Mouse (Mus musculus): ENCODE results near the gene Lrch3. TPM values are rescaled to one million over a fixed set of nuclear protein-coding genes. Genes with fewer than 3 reads are reported as not detected.
A peak's percentile ranks its signal among the peaks of the same experiment; 100 is the strongest.

Gene Lrch3
- polyA plus RNA-seq, 1 experiment from 2014 or later = 21.6 TPM

DNA sequence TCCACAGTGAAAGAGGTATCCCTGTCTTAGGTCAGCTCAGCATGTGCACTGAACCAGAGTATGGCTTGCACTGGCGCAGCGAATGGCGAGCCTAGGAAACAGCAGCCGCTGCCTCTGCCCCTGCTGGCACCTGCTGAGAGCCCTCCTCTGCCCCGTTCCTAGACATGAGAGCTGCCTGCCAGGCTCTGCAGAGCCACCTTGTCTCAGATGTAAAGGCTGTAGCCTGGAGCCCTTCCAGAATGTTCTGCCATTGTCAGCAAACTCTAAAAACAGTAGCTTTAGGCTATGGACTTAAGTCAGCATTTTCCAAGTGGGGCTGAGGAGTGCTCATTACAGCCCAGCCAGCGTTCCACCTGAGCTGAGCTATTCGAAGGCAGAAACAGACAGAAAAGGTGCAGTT, 93.5 kb downstream of the Lrch3 start:
- H3K9me3 ChIP-seq = no peaks in the 10 kb centered on the region
- ATAC-seq (ENCODE audit: borderline replicate concordance, extremely low read depth, low FRiP score, low TSS enrichment) = no peak
- WGBS = 79% methylated on average over 7 of the region's 7 CpGs
- H3K4me1 ChIP-seq = peaks cover 40% of the 10 kb centered on the region
- H3K9ac ChIP-seq = no peak overlapping the region
- H3K4me2 ChIP-seq = no peak overlapping the region
- no peaks in the 10 kb centered on the region for H3K27me3 ChIP-seq
- H3K4me3 ChIP-seq = no peak overlapping the region
- H3K36me3 ChIP-seq = peaks cover 33% of the 10 kb centered on the region
- peak overlapping the region; percentile 59; the same call in 1 of the 2 replicates for H3K27ac ChIP-seq

DNA sequence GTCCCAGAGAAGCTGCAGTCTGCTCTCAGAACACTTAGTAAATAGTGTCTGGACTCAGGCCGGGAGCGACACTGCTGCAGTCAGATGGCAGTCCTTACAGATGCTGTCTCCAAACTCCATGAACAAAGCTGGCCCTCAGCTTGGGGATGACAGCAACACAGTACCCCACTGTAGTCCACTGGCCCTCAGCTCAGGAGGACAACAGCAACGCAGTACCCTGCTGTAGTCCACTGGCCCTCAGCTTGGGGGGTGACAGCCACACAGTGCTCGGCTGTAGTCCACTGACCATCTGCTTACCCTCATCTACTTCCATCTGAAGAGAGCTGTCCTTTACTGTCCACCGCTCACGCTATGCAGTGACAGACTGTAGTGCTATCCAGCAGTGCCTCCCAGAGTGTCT, 96.3 kb downstream of the Lrch3 start:
- H3K9ac ChIP-seq = no peak overlapping the region
- ATAC-seq (ENCODE audit: borderline replicate concordance, extremely low read depth, low FRiP score, low TSS enrichment) = no peak
- H3K36me3 ChIP-seq = peaks cover 41% of the 10 kb centered on the region
- no peak overlapping the region for H3K4me2 ChIP-seq
- H3K27me3 ChIP-seq = no peaks in the 10 kb centered on the region
- no peak overlapping the region for H3K4me3 ChIP-seq
- 90% methylated on average over 6 of the region's 6 CpGs for WGBS
- no peaks in the 10 kb centered on the region for H3K9me3 ChIP-seq
- H3K27ac ChIP-seq = no peak overlapping the region
- H3K4me1 ChIP-seq = peaks cover 34% of the 10 kb centered on the region

DNA sequence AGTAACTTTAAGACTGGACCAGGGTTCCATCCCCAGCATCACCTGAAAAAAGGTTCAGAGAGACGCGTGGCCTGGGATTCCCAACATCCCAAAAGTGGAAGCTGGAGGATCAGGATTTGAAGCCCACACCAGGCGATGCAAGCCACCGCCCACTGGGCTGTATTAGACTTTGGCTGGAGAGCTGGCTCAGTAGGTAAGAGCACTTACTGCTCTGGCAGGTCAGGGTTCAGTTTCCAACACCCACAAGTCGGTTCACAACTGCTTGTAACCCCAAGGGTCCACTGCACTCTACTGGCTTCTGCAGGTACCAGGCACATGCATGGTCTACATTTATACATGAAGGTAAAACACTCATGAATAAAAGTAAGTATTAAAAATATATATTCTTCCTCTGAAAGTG, 99.9 kb downstream of the Lrch3 start:
- H3K9me3 ChIP-seq = no peaks in the 10 kb centered on the region
- no peak overlapping the region for H3K9ac ChIP-seq
- H3K36me3 ChIP-seq = peaks cover 33% of the 10 kb centered on the region
- no peak overlapping the region for H3K4me3 ChIP-seq
- no peak for ATAC-seq (ENCODE audit: borderline replicate concordance, extremely low read depth, low FRiP score, low TSS enrichment)
- H3K27ac ChIP-seq = no peak overlapping the region
- 90% methylated on average over 5 of the region's 5 CpGs for WGBS
- peaks cover 13% of the 10 kb centered on the region for H3K4me1 ChIP-seq
- no peak overlapping the region for H3K4me2 ChIP-seq
- H3K27me3 ChIP-seq = no peaks in the 10 kb centered on the region

DNA sequence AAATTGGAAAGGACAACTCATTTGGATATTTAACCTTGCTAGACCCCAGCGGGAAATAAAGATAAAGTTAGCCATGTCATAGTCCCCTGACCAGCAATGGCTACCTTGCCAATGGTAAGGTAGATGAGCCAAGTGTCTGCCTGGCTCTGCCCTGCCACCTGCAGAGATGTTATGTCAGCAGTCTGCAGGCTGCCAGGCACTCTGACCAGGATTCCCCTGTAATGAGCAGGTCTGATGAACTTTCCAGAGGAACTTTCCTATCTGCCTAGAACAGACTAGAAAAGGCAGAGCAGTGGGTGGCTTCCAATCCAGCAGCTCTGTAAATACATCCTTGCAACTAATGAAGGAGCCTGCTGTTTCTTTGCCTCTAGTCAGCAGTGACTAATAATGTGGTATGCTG, 101.0 kb downstream of the Lrch3 start:
- Histone ChIP-seq H3K4me1 (peaks cover 13% of the 10 kb centered on the region), H3K9ac (no peak overlapping the region), H3K4me3 (no peak overlapping the region), H3K27me3 (no peaks in the 10 kb centered on the region), H3K36me3 (peaks cover 21% of the 10 kb centered on the region), H3K4me2 (no peak overlapping the region), H3K27ac (peak overlapping the region; percentile 76), H3K9me3 (no peaks in the 10 kb centered on the region)
- peak; percentile 44; the same call in 1 of the 2 replicates for ATAC-seq (ENCODE audit: borderline replicate concordance, extremely low read depth, low FRiP score, low TSS enrichment)
- WGBS = 87% methylated on average over 1 of the region's 1 CpGs

DNA sequence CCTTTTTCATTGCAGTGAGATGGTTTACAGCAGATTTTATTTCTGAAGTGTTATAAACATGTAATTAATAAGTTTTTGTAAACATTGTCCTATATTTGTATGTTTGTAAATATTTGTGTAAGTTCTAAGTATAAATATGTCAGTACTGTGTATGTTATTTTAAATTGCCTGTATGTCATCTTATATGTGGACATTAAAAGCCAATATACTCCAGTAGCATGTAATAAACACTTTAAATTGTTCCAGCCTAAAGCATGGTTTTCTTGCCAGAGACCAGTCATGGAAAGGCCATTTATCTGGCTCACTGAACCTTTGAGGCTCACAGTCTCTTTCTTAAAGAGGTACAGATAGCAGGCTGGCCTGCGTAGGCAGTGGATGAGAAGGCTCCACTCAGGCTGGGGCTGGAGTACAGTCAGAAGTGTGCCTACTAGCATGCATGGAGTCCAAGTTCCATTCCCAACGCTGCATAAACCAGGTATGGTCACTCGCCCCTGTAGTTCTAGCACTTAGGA, 101.6 kb downstream of the Lrch3 start:
- Histone ChIP-seq H3K27ac (peak overlapping the region; percentile 27), H3K4me2 (no peak overlapping the region), H3K36me3 (peaks cover 16% of the 10 kb centered on the region), H3K27me3 (no peaks in the 10 kb centered on the region), H3K9me3 (no peaks in the 10 kb centered on the region), H3K4me3 (no peak overlapping the region), H3K9ac (no peak overlapping the region), H3K4me1 (peaks cover 13% of the 10 kb centered on the region)
- 80% methylated on average over 3 of the region's 3 CpGs for WGBS
- peak; percentile 74; the same call in 1 of the 2 replicates for ATAC-seq (ENCODE audit: borderline replicate concordance, extremely low read depth, low FRiP score, low TSS enrichment)

DNA sequence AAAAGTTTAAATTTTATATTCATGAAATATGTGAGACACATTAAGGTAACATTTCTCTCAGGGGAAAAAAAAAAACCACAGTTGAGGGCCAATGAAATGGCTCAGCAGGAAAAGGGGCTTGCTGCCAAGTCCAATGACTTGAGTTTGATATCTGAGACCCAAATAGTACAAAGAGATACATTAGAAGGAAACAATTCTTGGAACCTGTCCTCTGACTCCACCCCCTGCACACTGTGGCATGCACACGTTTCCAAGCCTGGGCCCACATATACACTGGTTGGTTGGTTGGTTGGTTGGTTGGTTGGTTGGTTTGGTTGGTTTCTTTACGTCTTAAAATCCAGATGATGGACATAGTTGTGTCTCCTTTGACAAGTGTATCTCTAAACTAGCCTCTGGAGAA, 102.1 kb downstream of the Lrch3 start:
- peaks cover 13% of the 10 kb centered on the region for H3K4me1 ChIP-seq
- H3K4me2 ChIP-seq = no peak overlapping the region
- ATAC-seq (ENCODE audit: borderline replicate concordance, extremely low read depth, low FRiP score, low TSS enrichment) = no peak
- H3K4me3 ChIP-seq = no peak overlapping the region
- 74% methylated on average over 2 of the region's 2 CpGs for WGBS
- H3K36me3 ChIP-seq = peaks cover 15% of the 10 kb centered on the region
- H3K9me3 ChIP-seq = no peaks in the 10 kb centered on the region
- no peak overlapping the region for H3K9ac ChIP-seq
- no peaks in the 10 kb centered on the region for H3K27me3 ChIP-seq
- H3K27ac ChIP-seq = no peak overlapping the region; the same call in 1 of the 2 replicates

DNA sequence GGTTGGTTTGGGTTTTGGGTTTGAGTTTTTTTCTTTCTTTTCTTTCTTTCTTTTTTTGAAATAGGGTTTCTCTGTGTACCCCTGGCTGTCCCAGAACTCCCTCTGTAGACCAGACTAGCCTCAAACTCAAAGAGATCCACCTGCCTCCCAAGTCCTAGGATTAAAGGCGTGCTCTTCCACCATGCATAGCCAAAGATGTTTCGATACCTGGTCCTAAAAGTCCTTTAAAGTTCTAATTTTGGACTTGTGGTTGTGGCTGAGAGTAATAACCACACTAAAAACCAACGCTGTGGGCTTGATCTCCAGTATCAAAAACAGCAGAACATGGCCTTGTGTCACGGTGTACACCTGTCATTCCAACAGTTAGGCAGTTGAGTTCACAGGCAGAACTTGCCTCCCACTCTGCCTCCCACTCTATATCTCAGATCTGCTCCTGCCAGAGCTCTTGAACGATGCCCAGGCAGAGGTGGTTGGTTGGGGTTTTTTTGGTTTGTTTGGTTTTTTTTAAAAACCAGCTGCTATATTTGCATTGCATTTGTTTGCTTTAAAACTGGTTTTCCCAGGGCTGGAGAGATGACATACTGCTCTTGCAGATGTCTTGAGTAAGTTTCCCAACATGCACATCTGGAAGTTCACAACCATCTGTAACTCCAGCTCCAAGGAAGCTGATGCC, 103.9 kb downstream of the Lrch3 start:
- WGBS = 67% methylated on average over 5 of the region's 5 CpGs
- H3K9ac ChIP-seq = no peak overlapping the region
- H3K27me3 ChIP-seq = no peaks in the 10 kb centered on the region
- H3K36me3 ChIP-seq = peaks cover 6% of the 10 kb centered on the region
- no peak overlapping the region for H3K27ac ChIP-seq
- no peak overlapping the region for H3K4me3 ChIP-seq
- H3K4me2 ChIP-seq = no peak overlapping the region
- no peaks in the 10 kb centered on the region for H3K9me3 ChIP-seq
- H3K4me1 ChIP-seq = peaks cover 16% of the 10 kb centered on the region
- no peak for ATAC-seq (ENCODE audit: borderline replicate concordance, extremely low read depth, low FRiP score, low TSS enrichment)

DNA sequence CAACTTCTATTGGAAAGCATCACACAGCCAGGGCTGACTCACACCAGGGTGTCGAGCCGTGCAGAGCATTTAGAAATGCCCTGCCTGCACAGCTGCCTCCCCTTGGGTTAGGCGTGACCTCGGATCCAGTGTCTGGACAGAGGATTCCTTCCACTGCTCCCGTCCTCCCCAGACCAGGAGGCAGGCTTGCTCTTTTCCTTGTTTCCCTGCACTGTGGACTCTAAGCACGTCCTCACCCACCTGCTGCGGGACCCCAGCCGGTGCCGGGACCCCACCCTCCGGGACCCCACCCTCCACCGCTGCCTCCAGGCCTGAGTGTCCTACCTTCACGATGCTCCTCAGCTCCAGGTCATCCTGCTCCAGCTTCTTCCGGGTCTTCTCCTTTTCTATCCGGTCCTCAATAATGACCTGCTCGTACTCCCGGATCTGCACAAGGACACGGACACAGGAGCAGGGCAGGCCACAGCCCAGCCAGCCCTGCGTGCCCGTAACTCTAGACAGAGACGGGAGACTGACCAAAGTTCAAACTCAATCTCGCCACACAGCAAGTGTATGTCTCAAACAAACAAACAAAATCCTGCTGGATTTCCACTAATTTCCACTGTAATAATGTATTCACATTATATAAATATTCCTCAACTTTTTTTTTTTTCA, 105.3 kb downstream of the Lrch3 start:
- no peaks in the 10 kb centered on the region for H3K36me3 ChIP-seq
- H3K9me3 ChIP-seq = no peaks in the 10 kb centered on the region
- H3K27ac ChIP-seq = no peak overlapping the region
- no peak overlapping the region for H3K4me3 ChIP-seq
- H3K4me2 ChIP-seq = no peak overlapping the region
- no peak for ATAC-seq (ENCODE audit: borderline replicate concordance, extremely low read depth, low FRiP score, low TSS enrichment)
- H3K27me3 ChIP-seq = no peaks in the 10 kb centered on the region
- WGBS = 68% methylated on average over 21 of the region's 21 CpGs
- H3K9ac ChIP-seq = no peak overlapping the region
- peaks cover 16% of the 10 kb centered on the region for H3K4me1 ChIP-seq

DNA sequence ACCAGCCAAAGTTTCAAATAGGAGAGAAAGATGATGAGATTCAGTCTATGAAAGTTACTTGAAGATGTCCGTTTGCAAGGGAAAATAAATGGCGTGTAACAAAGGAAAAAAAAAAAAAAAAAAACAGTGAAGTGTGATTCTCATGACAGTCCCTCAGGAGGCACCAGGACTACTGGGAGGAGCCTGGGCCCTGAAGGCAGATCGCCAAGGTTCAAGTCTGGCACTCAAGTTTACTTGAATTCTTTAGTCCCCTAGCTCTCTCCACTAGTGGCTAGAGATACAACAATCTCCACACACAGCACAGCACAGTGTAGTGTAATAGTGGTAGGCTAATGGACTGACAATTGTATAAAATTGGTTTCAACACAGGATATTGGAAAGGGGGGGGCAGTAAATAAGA, 107.5 kb downstream of the Lrch3 start:
- Histone ChIP-seq H3K9ac (no peak overlapping the region), H3K27ac (no peak overlapping the region), H3K27me3 (no peaks in the 10 kb centered on the region), H3K4me2 (no peak overlapping the region), H3K4me3 (no peak overlapping the region), H3K4me1 (peaks cover 6% of the 10 kb centered on the region), H3K36me3 (no peaks in the 10 kb centered on the region), H3K9me3 (no peaks in the 10 kb centered on the region)
- 39% methylated on average over 3 of the region's 3 CpGs for WGBS
- ATAC-seq (ENCODE audit: borderline replicate concordance, extremely low read depth, low FRiP score, low TSS enrichment) = no peak

DNA sequence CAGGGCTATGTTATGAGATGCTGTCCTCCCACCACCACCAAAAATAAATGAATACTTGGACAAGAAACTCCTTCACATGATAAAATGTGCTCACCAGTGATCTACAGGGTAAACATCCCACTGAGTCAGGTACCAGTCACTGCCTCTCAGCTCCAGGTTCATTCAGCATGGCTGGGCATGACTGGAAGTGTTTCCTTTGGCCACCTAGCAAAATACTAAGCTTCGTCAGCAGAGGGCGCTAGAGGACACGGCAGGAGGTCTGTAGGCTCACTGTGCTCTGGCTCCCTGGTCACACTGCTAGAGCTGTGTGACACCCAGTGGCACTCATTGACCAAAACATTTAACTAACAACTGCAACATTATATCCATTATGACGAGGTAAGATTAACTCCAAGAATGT, 109.8 kb downstream of the Lrch3 start:
- H3K9me3 ChIP-seq = no peaks in the 10 kb centered on the region
- no peak overlapping the region for H3K9ac ChIP-seq
- H3K4me2 ChIP-seq = no peak overlapping the region
- H3K36me3 ChIP-seq = no peaks in the 10 kb centered on the region
- ATAC-seq (ENCODE audit: borderline replicate concordance, extremely low read depth, low FRiP score, low TSS enrichment) = peak; percentile 43; the same call in 1 of the 2 replicates
- no peaks in the 10 kb centered on the region for H3K27me3 ChIP-seq
- no peak overlapping the region for H3K4me3 ChIP-seq
- H3K27ac ChIP-seq = no peak overlapping the region
- H3K4me1 ChIP-seq = peaks cover 3% of the 10 kb centered on the region
- WGBS = 5% methylated on average over 4 of the region's 4 CpGs

DNA sequence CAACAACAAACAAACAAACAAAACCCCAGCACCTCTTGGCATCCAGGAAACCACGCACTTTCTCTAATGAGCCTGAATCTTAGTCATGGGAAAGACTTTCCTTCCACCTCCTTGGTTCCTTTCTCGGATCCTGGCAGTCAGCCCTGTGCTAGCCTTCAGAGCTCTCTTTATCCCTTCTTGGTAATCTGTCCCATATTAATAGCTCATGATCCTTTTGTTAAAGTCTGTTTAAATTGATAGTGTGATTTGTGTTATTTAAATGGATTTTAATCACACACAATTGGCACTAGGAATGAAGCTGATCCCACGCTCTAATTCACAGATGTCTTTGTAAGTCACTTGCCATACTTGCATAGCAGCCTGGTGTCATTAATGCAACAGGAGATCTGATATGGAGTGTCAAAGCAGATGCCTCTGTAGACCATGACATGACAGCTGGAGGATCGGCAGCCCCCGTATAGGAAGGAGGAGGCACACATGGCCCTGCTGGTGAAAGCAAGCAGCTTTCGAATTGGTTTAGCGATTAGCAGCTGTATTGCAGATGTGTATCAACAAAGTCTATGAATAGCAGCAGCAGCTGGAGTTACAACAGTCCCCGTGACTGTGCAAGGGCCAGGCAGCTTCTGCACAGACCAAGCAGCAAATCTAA, 110.7 kb downstream of the Lrch3 start:
- no peak; the same call in 1 of the 2 replicates for ATAC-seq (ENCODE audit: borderline replicate concordance, extremely low read depth, low FRiP score, low TSS enrichment)
- no peak overlapping the region for H3K9ac ChIP-seq
- H3K4me3 ChIP-seq = no peak overlapping the region
- H3K27ac ChIP-seq = no peak overlapping the region
- H3K9me3 ChIP-seq = no peaks in the 10 kb centered on the region
- no peaks in the 10 kb centered on the region for H3K27me3 ChIP-seq
- H3K36me3 ChIP-seq = no peaks in the 10 kb centered on the region
- H3K4me1 ChIP-seq = peaks cover 3% of the 10 kb centered on the region
- WGBS = 61% methylated on average over 8 of the region's 8 CpGs
- no peak overlapping the region for H3K4me2 ChIP-seq

DNA sequence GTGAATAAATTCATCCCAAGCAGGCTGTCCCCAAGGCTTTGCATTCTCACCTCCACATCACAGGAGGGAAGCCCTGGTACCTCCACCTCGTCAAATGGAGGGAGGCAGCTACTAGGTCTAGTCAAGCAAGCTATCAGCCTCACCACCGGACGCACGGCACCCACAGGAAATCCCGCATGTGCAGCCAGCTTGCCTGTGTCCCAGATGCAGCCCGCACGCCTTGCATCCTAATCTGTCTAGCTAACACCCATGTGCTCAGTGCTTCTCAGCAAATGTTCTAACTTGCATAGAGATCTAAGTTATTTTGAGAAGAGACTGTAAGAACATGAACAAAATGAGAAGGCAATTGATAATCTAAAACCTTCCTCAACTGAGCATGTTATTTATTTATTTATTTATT, 112.5 kb downstream of the Lrch3 start:
- Histone ChIP-seq H3K27ac (no peak overlapping the region), H3K9ac (no peak overlapping the region), H3K4me1 (peaks cover 3% of the 10 kb centered on the region), H3K9me3 (no peaks in the 10 kb centered on the region), H3K36me3 (no peaks in the 10 kb centered on the region), H3K4me3 (no peak overlapping the region), H3K27me3 (no peaks in the 10 kb centered on the region), H3K4me2 (no peak overlapping the region)
- no peak for ATAC-seq (ENCODE audit: borderline replicate concordance, extremely low read depth, low FRiP score, low TSS enrichment)
- 71% methylated on average over 7 of the region's 7 CpGs for WGBS
